Mouse (Mus musculus) heart, adult 18-20 months (tissue): ENCODE results near the gene Gap43. TPM values are rescaled to one million over a fixed set of nuclear protein-coding genes. Genes with fewer than 3 reads are reported as not detected.
A peak's percentile ranks its signal among the peaks of the same experiment; 100 is the strongest.
"Not testable (repeated sequence)": the region's sequence is repeated elsewhere in the genome, so short reads cannot be mapped to it uniquely, and the experiment has no call there.

Experiments
- DNase-seq, 2 experiments: peaks; one replicate each; pipeline ENCODE4 v3.0.0; 2021 to 2022; ENCODE audit warnings: mixed read lengths in 1 of 2
- total RNA-seq, 2 experiments: library from RNA; stranded (reverse); gene quantifications; 2 replicates each; pipeline ENCODE4 v1.2.3; 2021

Gap43 gene
- total RNA-seq, 2 experiments from 2014 or later, result 0.17 to 0.41 TPM

- no peak for DNase-seq
These were observed 46.0 kb downstream of the Gap43 start for GRCm38 (mm10) chr16:42294481-42294880.

- DNase-seq, result no peak
These were observed 46.4 kb downstream of the Gap43 start for GRCm38 (mm10) chr16:42294056-42294455.

DNA sequence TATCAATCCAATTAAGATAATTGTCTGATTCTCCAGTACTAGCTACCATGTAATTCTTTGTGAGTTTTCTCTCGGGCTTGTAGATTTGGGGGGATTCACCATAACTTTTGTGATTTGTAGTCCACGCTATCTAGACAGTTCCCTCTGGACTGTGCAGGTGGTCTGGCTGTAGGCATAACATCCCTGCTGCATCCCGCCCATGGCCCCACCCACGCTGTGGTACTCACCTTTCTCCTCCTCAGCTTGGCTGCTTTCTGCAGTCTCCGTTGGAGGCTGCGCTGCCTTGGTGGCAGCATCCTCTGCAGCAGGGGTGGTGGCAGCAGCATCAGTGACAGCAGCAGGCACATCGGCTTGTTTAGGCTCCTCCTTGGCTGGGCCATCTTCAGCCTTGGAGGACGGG is 48.9 kb downstream of the Gap43 start:
- DNase-seq, result no peak

GRCm38 (mm10) chr16:42284005-42284404 is 56.4 kb downstream of the Gap43 start:
- no peak for DNase-seq

GRCm38 (mm10) chr16:42277713-42278112 is 62.7 kb downstream of the Gap43 start:
- DNase-seq, result no peak

- no peak for DNase-seq
These were observed 63.2 kb downstream of the Gap43 start for GRCm38 (mm10) chr16:42277268-42277667.

DNA sequence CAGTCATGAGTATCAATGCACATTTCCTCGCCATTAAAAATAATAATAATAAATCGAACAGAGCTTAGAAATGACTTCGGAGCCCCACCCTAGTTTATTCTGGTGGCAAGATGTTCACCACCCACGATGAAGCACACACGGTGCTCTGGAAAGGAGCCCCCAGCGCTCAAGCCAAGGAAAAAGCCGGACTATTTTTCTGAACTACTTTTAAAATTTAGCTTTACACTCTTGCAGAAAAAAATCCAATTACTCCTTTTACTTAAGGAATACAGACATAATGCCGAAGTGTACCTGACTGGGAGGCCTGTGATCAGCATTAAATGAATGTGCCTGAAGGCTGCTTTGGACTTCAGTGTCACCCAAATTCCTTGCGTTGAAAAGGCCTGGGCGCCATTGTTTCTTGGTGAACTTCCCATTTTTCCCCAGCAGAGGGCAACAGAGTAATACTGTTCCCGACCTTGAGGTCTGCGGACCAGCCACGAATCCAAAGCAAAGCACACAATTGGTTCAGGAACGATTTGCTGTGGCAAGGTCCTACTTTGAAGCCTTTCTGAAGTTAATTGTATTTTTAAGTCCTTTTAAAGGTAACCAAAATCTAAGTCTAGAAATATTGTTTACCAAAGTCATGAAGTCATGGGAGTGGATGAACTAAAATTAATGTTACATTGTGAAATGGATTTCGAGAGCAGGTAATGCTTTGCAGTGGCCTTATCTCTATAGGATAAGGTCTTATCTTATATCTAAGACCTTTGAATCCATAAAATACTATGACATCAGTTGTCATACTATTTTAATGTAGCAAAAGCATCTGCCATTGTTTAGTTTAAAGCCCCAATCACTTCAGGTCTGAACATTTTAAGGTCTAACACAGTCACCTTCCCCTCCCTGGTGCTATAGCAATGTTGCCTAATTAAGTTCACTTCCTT is 64.0 kb downstream of the Gap43 start:
- DNase-seq, result peak; percentile 56 to 85

- DNase-seq, result no peak
These were observed 64.8 kb downstream of the Gap43 start for GRCm38 (mm10) chr16:42275518-42276215.

DNA sequence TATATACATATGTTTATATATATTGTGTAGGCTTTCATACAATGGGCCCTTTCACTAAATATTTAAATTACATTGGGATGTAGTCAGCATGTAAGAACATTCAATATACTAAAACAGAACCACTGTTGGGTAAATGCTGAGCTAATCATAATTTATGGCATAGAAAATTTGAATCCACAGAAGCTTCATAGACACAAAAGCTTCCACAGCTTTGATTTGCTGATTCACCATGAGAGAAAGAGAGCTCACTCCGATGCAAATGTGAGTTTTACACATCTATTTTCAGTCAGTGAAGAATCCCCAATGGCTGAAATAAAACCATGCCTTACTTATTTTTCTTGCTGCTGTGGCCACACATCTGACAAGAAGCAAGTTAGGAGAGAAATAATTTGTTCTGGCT is 69.2 kb downstream of the Gap43 start:
- no peak for DNase-seq

- no peak for DNase-seq
These were observed 70.9 kb downstream of the Gap43 start for GRCm38 (mm10) chr16:42269587-42269967.

DNA sequence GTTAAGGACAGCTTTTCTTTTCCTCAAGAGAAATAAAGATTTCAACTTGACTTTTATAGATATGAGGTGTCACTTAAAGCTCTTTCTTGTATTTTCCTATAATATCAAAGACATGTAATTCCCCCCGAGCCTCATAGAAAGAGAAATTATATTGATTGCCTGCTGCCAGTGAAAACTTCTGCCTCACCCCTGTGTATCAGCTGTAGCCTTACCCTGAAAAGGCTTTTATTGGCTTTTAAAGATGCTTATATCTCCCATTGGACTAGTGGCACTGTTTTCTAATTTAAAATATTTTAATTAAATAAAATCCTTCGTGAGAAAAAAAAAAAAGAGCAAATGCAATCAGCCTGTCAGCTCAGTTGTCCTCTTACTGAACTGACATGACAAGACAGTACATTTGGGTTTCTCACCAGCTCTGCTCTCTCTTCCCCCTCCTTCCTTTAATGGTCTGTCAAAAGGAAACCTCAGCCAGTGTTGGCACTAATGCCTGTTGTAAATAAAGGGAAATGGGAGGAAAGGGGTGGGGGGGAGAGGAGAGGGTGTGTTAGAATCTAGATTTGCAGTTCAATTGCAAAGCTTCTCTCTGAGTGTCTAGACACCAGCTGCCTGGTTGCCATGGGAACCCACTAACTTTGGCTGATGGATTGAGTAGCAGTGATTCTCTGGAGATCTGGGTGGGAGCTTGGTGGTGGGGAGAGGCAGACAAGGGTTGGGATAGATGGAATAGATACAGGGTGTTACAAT is 71.4 kb downstream of the Gap43 start:
- DNase-seq, result no peak

DNA sequence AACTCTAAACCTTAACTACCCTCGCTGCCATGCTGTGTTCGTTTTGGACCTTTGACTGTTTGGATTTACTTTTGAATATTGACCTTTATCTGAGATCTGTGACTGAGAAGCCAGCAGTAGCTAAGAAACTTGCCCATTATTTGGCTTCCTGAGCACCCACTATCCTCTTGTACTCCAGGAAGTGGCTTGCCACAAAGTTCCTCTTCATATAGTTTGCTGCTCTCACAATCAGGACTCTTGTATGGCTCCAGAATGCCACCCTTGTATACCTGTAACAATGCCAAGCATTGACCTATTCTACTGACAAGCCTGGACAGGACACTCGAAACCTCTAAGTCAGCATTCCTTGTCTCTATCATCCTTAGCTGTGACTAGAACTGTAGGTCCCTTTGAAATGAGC is 75.3 kb downstream of the Gap43 start:
- DNase-seq, result no peak

- DNase-seq, result no peak
These were observed 77.4 kb downstream of the Gap43 start for GRCm38 (mm10) chr16:42262935-42263542.

DNA sequence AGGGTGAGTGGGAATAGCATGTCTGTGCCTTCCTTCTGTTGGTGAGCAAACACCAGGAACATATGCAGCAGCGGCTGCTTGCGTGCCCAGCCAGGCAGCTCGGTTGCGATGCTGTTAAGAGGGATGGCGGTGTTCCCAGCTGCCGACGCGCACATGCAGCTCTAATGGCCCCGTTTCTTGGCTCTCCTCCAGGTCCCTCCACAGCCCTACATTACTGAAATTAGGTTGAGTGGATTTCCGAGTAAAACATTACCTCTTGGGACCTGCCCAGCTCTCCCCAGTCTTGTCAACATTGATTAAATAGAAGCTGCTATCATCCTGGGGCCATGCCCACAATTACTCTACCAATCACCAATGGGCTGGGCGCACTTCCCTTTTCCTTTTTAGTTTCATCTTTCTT is 84.8 kb downstream of the Gap43 start:
- no peak for DNase-seq

DNA sequence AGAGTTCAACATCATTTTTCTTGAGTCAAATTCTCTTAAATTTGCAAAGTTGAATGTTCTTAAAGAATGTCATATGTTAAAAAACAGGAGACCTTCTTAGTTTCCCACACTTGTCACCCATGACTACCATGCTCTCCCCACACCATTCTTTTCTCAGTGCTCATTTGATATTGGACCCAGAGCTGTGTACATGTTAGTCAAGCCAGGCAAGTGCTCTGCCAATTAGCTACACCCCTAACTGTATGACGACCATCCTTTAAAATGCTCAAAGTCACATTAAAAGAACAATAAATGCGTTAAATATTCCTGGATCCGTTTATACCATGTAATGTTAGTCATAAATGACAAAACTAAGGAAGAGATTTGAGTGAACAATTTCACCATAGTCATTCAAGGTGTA is 85.2 kb downstream of the Gap43 start:
- no peak for DNase-seq

DNA sequence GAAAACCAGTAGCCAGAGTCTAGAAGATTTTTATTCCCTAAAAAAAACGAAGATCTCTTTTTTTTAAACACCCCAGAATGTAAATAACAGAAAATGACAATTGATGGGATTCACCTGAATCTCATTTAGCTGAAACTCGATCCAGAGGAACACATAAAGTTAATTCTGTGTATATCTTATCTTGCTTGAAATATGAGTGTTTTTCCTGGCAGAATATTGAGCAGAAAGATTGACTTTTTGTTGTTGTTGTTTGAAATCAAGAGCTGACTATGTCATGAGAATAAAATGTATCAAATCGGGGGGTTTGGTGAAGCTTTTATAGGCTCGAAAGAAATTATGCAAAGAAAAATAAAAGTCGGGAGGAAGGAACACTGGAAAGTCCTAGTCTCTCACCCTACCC is 88.2 kb downstream of the Gap43 start:
- no peak for DNase-seq

DNA sequence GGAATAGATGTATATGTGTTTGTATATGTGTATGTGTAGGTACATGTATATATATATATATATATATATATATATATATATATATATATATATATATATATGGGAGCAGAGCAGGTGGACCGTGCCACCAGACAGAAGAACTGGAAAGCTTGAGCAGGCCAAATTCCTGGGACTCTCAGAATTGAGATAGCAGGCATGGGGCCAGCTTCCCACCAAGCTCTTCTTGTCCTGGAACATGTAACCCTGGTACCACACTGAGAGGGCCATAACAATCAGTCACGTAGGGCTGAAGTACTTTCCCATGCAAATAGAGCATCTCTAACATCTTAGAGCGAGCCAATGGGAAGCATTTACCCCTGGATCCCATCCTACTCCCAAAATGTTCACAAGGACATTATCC is 96.3 kb downstream of the Gap43 start:
- not testable (repeated sequence) for DNase-seq

GRCm38 (mm10) chr16:42231306-42231705 is 109.1 kb downstream of the Gap43 start:
- no peak for DNase-seq
